Mouse (Mus musculus): ENCODE measurements around the gene Rag1.
A peak's percentile ranks its signal among the peaks of the same experiment; 100 is the strongest.

DNA sequence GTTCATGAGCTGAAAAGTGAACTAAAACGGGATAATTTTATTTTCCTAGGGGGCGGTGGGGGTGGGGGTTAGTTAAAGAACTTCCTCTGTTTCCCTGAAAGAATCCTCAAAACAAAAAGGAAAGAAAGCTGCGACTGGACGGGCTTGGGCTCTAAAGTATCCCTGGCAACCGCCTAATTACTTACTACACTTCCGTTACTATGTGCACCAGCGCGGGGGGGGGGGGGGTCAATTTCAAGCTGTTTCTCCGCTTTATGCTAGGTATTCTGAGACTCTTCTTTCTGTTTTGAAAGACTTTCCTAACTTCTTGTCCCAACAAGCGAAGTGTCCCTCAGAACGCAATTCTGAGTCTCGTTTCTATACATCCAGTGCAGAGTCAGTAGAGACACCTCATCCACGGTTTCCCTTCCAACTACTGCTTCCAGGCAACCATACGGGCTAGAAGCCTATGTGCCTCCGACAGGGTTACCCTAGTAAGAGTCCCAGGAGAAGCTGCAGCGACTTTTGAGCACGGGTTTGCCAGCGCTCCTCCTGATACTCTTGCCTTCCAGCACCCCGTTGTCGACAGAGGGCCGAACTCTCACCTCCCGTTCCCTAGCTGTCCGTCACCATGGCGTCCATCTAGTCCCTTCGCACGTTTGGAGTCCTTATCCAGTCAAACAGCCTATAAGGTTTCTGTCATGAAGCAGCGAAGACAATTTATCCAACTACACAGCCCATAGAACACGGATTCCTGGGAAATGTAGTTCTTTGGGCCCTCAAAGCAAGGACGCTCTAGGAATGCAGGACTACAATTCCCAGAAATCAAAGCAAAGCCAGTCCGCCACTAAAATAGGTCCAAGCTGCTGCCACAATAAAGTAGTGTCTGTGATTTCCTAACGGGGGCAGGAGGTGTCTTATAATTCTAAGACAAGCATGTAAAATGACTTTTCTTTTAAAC is 20.7 kb downstream of the Rag1 start:
- peak; percentile 30 for TF ChIP-seq CTCF (IDR thresholded peaks at IDR 0.05; ENCODE audit: low read depth)
- no peak for TF ChIP-seq EP300 (optimal IDR thresholded peaks at IDR 0.05)

Data from stomach, postnatal 0 days (tissue).